Mouse (Mus musculus) C2C12 (cell line): Measurements from ENCODE around the gene Zfp607a. TPM values are rescaled to one million over a fixed set of nuclear protein-coding genes. Genes with fewer than 3 reads are reported as not detected.
"Not testable (repeated sequence)": the region's sequence is repeated elsewhere in the genome, so short reads cannot be mapped to it uniquely, and the experiment has no call there.

Source experiments
- H3K27me3 ChIP-seq: one replicate; pipeline ENCODE4 v1.6.1; 2011; ENCODE audit not compliant: control insufficient read depth, insufficient read depth, insufficient read length
- H3K36me3 ChIP-seq: one replicate; pipeline ENCODE4 v1.6.1; 2011; ENCODE audit not compliant: control insufficient read depth, insufficient read depth
- H3K4me3 ChIP-seq: one replicate; pipeline ENCODE4 v1.5.1; 2011; ENCODE audit warnings: mild to moderate bottlenecking, control low read depth; ENCODE audit not compliant: poor library complexity, insufficient read depth, severe bottlenecking
- H3K79me2 ChIP-seq: one replicate; pipeline ENCODE4 v1.6.1; 2011; ENCODE audit not compliant: control insufficient read depth, insufficient read depth
- H3K79me3 ChIP-seq: one replicate; pipeline ENCODE4 v1.6.1; 2011; ENCODE audit warnings: low read depth, control low read depth
- H3ac ChIP-seq: one replicate; pipeline ENCODE3; 2011; ENCODE audit warnings: low read depth; ENCODE audit not compliant: control insufficient read depth, insufficient read length
- CEBPB ChIP-seq: IDR thresholded peaks from one replicate; pipeline ENCODE4 v1.6.1; 2011; ENCODE audit warnings: low read depth, mild to moderate bottlenecking, control low read depth, moderate library complexity
- CTCF ChIP-seq: IDR thresholded peaks from one replicate; pipeline ENCODE4 v1.5.1; 2011; ENCODE audit not compliant: control insufficient read depth, insufficient read depth, insufficient read length
- FOSL1 ChIP-seq: IDR thresholded peaks from one replicate; pipeline ENCODE4 v1.8.0; 2011; ENCODE audit warnings: mild to moderate bottlenecking, low read length; ENCODE audit not compliant: poor library complexity, insufficient read depth, severe bottlenecking
- MAX ChIP-seq: IDR thresholded peaks from one replicate; pipeline ENCODE4 v1.6.1; 2011; ENCODE audit warnings: mild to moderate bottlenecking, control low read depth
- MYOD1 ChIP-seq: IDR thresholded peaks from one replicate; pipeline ENCODE4 v1.6.1; 2011; ENCODE audit warnings: low read depth; ENCODE audit not compliant: control insufficient read depth, insufficient read length
- MYOG ChIP-seq: IDR thresholded peaks from one replicate; pipeline ENCODE4 v1.6.1; 2011; ENCODE audit not compliant: control insufficient read depth, insufficient read length; ENCODE audit errors: extremely low read depth
- USF1 ChIP-seq: IDR thresholded peaks from one replicate; pipeline ENCODE4 v1.6.1; 2011; ENCODE audit warnings: low read depth, mild to moderate bottlenecking, control low read depth, moderate library complexity
- polyA plus RNA-seq: library from polyadenylated mRNA; unstranded; fragments of >200 nt; fragmentation: generic; extraction: Trizol; gene quantifications from one replicate; pipeline ENCODE4 v1.2.1, GENCODE M21; 2012; ENCODE audit warnings: missing spikeins

The Zfp607a gene
- polyA plus RNA-seq, 1 experiment: 0.69 TPM

DNA sequence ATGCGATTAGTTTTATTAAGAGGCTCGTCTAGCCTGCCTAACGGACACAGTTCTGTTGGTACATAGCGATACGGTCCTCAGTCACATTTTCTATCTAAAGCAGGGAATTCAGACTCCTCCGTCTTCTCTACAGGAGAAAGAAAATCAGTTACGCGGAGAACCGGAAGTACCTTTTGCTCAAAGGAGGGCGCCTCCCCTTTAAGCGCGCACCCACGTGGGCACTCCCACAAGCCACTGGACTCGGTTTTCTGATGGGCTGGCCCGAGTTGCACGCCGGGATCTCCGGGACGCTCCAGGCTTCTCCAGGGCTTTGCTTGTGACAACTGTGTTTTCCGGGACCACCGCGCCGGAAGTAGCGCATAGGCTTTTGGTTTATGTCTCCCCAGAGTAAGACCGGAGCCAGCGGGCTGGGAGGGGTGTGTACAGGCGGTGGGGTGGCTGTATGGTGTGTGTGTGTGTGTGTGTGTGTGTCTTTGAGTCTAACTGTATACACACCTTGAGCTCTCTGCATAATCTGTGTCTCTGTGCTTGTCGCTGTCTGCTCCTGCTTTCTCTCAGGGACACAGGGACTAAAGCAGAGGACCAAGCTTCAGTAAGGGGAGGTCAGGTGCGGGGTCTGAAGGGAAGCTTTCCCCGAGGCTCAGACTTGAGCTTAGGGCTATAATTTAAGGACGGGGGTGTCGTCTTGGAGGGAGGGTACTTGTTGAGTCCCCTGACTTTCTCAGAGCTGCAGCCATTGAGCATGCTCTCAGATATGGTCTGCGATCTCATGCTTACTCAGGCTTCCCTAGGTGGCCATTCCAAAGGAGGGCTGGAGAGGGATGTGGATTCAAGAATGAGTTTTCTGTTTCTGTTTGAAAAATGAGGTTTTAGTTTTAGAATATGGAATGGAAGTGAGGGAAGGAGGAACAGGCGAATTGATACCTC is 18.7 kb upstream of the Zfp607a start, which contains the start of gene Zfp59:
TSS of gene Zfp59 (plus strand) at position 285 of the 927 bp plus-strand sequence.
- Histone ChIP-seq H3K79me2 (peaks cover 9% of the 10 kb centered on the region), H3ac (peak within 1 kb of the TSS; percentile 69), H3K4me3 (peak within 1 kb of the TSS; percentile 36), H3K36me3 (no peaks in the 10 kb centered on the region), H3K27me3 (no peaks in the 10 kb centered on the region), H3K79me3 (no peaks in the 10 kb centered on the region)
- TF ChIP-seq CEBPB (no peak), CTCF (no peak), MYOG (no peak), MAX (peak; percentile 48), USF1 (peak; percentile 85), MYOD1 (no peak), FOSL1 (no peak)

DNA sequence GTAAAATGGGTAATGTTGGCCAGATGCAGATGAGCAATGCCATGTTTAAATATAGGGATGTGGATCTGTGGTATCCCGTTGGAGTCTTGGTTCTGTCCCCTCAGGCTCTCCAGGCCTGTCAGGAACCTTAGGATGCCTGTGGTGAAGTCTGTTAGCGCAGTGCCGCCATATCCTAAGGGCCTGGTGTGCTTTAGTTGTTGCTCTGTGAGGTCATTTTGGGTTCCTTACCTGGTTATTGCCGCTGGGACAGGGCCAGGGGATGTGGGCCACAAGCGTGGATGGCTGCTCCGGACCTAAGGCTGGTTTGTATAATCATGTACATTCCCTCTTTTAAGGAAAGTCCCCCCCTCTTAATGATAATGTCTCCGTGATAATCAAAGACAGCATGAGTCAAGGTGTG is 17.7 kb upstream of the Zfp607a start:
- Histone ChIP-seq H3K27me3 (no peaks in the 10 kb centered on the region), H3ac (no peak overlapping the region), H3K79me3 (no peaks in the 10 kb centered on the region), H3K4me3 (no peak overlapping the region), H3K79me2 (peaks cover 9% of the 10 kb centered on the region), H3K36me3 (no peaks in the 10 kb centered on the region)
- TF ChIP-seq CTCF (no peak), MYOG (no peak), USF1 (no peak)

DNA sequence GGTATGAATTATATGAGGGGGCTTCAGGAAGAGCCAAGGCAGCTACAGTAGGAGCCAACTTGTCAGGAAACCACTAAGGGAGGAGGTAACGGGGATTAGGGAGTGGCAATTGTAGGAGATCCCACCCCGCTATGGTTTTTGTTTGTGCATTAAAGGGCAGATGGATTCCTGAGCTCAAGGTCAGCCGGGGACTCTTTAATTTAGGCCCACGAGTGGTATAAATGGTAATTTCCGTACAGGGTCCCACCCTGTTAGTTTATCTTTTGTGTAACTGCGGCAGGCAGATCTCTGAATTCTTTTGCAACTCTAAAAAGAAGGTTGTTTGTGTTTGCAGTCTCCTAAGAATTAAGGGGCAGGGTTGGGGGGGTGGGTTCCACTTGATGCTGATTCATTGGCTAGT is 17.2 kb upstream of the Zfp607a start:
- Histone ChIP-seq H3ac (no peak overlapping the region), H3K27me3 (no peaks in the 10 kb centered on the region), H3K79me2 (peaks cover 9% of the 10 kb centered on the region), H3K79me3 (no peaks in the 10 kb centered on the region), H3K4me3 (no peak overlapping the region), H3K36me3 (no peaks in the 10 kb centered on the region)
- TF ChIP-seq USF1 (no peak), MAX (no peak), CTCF (no peak), MYOG (no peak), CEBPB (no peak), FOSL1 (no peak), MYOD1 (no peak)

DNA sequence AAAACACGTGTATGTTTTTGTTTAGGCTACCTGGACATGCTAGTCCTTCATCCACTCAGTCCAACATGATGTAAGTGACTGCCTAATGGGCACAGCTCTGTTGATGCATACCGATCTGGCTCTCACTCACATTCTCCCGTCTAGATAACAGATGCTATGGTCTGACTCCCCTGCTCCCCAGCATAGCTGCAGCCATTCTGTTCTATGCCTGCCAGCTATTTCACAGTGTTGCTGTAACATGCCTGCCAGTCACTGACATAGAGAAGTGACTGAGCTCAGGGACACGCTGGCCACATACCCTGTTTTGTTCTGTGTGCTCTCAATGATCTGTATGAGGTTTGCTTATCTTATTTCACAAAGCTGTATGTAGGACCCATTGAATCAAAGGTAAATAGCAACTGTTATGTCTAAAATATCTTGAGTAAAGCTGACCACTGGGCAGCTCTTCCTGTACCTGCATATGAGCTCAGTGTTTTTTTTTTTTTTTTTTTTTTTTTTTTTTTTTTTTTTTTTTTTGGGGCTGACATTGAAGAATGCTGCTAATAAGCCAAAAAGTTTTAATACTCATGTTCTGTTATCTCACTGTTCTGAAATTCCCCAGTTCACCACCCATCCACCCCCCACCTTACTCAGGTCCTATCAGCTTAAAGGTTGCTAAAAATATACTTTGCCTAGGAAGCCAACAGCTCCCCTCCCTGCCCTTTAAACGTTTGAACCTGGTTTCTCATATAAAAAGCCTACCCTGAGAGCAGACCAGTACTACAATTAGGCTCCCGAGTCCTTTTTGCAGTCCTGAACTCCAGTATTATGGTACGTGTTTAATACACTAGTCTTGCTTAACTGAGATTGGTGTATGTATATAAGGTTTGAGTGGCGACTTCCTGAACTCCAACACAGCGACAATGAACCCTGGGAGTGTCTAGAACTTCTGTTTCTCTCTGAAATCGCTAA is 2.2 kb downstream of the Zfp607a start:
- Histone ChIP-seq H3K4me3 (peak overlapping the region; percentile 37), H3K79me2 (no peaks in the 10 kb centered on the region), H3ac (peak overlapping the region; percentile 44), H3K79me3 (no peaks in the 10 kb centered on the region), H3K36me3 (peaks cover 4% of the 10 kb centered on the region), H3K27me3 (no peaks in the 10 kb centered on the region)
- no peak for TF ChIP-seq MYOD1
- no peak for TF ChIP-seq MAX
- TF ChIP-seq CTCF: no peak
- no peak for TF ChIP-seq MYOG
- no peak for TF ChIP-seq FOSL1
- no peak for TF ChIP-seq CEBPB
- no peak for TF ChIP-seq USF1

DNA sequence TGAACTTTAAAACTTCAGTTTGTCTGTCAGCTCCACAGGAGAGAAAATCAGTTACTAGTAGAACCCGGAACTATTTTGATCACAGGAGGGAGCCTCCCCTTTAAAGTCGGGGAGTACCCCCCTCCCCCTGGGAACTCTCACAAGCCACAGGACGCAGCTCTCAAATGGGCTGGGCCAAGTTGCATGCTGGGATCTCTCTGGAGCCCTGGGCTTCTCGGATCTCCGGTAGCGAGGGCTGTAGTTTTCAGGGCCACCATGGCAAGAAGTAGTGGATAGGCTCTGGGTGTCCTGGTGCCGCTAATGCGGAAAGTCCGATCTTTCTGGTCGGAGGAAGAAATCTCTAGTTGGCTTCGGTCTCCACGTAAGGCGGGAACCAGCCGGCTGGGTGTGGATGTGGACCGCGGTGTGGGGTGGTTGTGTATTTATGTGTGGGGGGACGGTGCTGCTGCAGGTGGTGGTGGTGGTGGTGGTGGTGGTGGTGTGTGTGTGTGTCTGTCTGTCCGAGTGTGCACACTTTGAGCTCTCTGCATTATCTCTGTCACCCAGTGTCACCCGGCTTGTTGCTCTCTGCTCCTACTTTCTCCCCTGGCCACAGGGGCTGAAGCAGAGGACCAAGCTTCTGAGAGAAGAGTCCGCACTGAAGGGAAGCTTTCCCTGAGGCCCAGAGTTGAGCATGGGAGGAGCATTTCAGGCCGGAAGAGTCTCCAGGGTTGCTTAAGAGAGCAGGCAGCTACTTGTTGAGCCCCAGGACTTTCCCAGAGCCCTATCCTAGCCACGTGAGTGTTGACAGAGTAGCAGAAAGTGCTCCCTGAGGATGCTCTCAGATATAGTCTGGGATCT is 3.3 kb downstream of the Zfp607a start:
- Histone ChIP-seq H3K79me2 (no peaks in the 10 kb centered on the region), H3K79me3 (no peaks in the 10 kb centered on the region), H3K27me3 (no peaks in the 10 kb centered on the region), H3K4me3 (peak overlapping the region; percentile 37), H3ac (peak overlapping the region; percentile 84), H3K36me3 (peaks cover 4% of the 10 kb centered on the region)
- TF ChIP-seq MYOD1 (no peak), MAX (no peak), USF1 (no peak), CTCF (no peak), MYOG (no peak), FOSL1 (no peak), CEBPB (no peak)

DNA sequence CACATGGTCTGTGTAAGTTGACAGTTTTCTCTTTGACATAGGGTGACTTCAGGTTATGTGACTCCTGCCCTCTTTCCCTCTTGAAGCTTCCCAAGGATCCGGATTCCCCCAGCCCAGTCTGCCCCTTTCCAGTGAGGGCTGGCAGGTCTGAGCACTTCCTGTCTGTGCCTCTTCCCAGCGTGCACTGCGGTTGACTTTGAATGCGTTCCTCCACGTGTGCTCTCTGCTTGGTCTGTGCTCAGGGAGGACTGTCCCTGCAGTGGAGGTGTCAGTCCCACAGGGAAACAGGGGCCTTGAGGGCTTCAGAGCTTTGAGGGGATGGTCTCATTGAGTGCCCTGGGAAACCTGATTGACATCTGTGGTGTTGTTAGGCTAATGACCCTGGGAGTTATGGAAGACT is 5.3 kb downstream of the Zfp607a start:
- H3K27me3 ChIP-seq, H3K79me2 ChIP-seq, H3K4me3 ChIP-seq, H3K36me3 ChIP-seq, H3K79me3 ChIP-seq, H3ac ChIP-seq: not testable (repeated sequence)
